Mouse (Mus musculus) liver, embryonic 14.5 days (tissue): Measurements from ENCODE around the gene Acsbg2. TPM values are rescaled to one million over a fixed set of nuclear protein-coding genes. Genes with fewer than 3 reads are reported as not detected.

ENCODE experiments used
- ATAC-seq: fragments of 200-750 bp; cut with Nextera tagmentation; 2 replicates; pipeline ENCODE4 v1.8.0; 2017; ENCODE audit warnings: moderate number of reproducible peaks, mild to moderate bottlenecking, moderate library complexity; ENCODE audit not compliant: insufficient read depth
- DNase-seq, 3 experiments: peaks; one replicate each; pipeline ENCODE4 v3.0.0-alpha.2; 2012 to 2013; ENCODE audit warnings: low read depth in 3 of 3, low spot score in 3 of 3
- H3K27ac ChIP-seq: fragments of 300-500 bp; sonication (generic); 2 replicates; pipeline ENCODE4 v1.5.1; 2014; ENCODE audit warnings: moderate library complexity, mild to moderate bottlenecking, control low read depth, inconsistent platforms
- H3K27me3 ChIP-seq: fragments of 300-500 bp; sonication (generic); 2 replicates; pipeline ENCODE4 v1.6.1; 2014; ENCODE audit warnings: mild to moderate bottlenecking, low read length, moderate library complexity; ENCODE audit not compliant: control insufficient read depth, insufficient read depth
- H3K36me3 ChIP-seq: fragments of 300-500 bp; sonication (generic); replicated peaks from 2 replicates; pipeline ENCODE4 v1.6.1; 2014; ENCODE audit warnings: low read depth; ENCODE audit not compliant: control insufficient read depth, insufficient read depth
- H3K4me1 ChIP-seq, 2 experiments: fragments of 200-500 bp in 1 of 2; fragments of 300-500 bp in 1 of 2; sonication (generic) in 1 of 2; replicated peaks; 2 replicates each; pipeline ENCODE4 v1.6.1; 2012 to 2014; ENCODE audit warnings: antibody characterized with exemption in 1 of 2, inconsistent platforms in 1 of 2, low read length in 1 of 2; ENCODE audit not compliant: control insufficient read depth in 2 of 2, insufficient read depth in 2 of 2
- H3K4me2 ChIP-seq: fragments of 300-500 bp; sonication (generic); 2 replicates; pipeline ENCODE4 v1.6.1; 2014; ENCODE audit warnings: low read depth, mild to moderate bottlenecking, control low read depth, moderate library complexity
- H3K4me3 ChIP-seq, 2 experiments: fragments of 200-500 bp in 1 of 2; fragments of 300-500 bp in 1 of 2; sonication (generic) in 1 of 2; 2 replicates each; pipeline ENCODE4 v1.5.1; 2012 to 2014; ENCODE audit warnings: low read depth in 2 of 2, low read length in 2 of 2, mild to moderate bottlenecking in 2 of 2, control low read depth in 1 of 2, inconsistent platforms in 1 of 2, moderate library complexity in 1 of 2; ENCODE audit not compliant: insufficient read depth in 1 of 2
- H3K9ac ChIP-seq: fragments of 300-500 bp; sonication (generic); replicated peaks from 2 replicates; pipeline ENCODE4 v1.6.1; 2014; ENCODE audit warnings: mild to moderate bottlenecking, control low read depth, moderate library complexity
- H3K9me3 ChIP-seq: fragments of 300-500 bp; sonication (generic); 2 replicates; pipeline ENCODE4 v1.6.1; 2016; ENCODE audit warnings: low read length, mixed read lengths; ENCODE audit not compliant: control insufficient read depth
- CTCF ChIP-seq: IDR thresholded peaks from 2 replicates; pipeline ENCODE4 v1.5.1; 2016; ENCODE audit warnings: antibody characterized with exemption, low read depth, control low read depth
- EP300 ChIP-seq: IDR thresholded peaks from 2 replicates; pipeline ENCODE4 v1.6.1; 2016; ENCODE audit warnings: antibody characterized with exemption, low read depth
- WGBS: fragments of 180-500 bp; shearing (Covaris S2); extraction: QIAGEN DNeasy Blood & Tissue Kit; methylation state at CpG from one replicate; pipeline ENCODE4 v1.1.7; 2014; ENCODE audit not compliant: insufficient replicate concordance; 5-methylcytosine and 5-hydroxymethylcytosine counted together
- polyA plus RNA-seq, 2 experiments: library from polyadenylated mRNA; depleted of rRNA in 1 of 2; stranded (reverse) in 1 of 2; unstranded in 1 of 2; fragments of >200 nt; fragmentation: Nextera tagmentation in 1 of 2; extraction: Ambion mirVana in 1 of 2; gene quantifications; 2 replicates each; pipeline versions ENCODE4 v1.2.1 to v1.2.3; 2012 to 2014

Acsbg2 gene
- polyA plus RNA-seq, 2 experiments = not detected

- 69% methylated on average over 8 of the region's 8 CpGs for WGBS
- DNase-seq = no peak
- Histone ChIP-seq H3K9me3 (no peaks in the 10 kb centered on the region), H3K4me3 (no peak overlapping the region), H3K4me1 (peaks cover 11 to 15% of the 10 kb centered on the region in 2 experiments), H3K36me3 (no peaks in the 10 kb centered on the region; the same call in 1 of the 2 replicates), H3K9ac (no peak overlapping the region), H3K27ac (no peak overlapping the region; the same call in 1 of the 2 replicates), H3K27me3 (no peaks in the 10 kb centered on the region), H3K4me2 (no peak overlapping the region)
- no peak for TF ChIP-seq CTCF
- ATAC-seq = no peak
These were observed 54.5 kb downstream of the Acsbg2 start for GRCm38 (mm10) chr17:56819694-56820111.

DNA sequence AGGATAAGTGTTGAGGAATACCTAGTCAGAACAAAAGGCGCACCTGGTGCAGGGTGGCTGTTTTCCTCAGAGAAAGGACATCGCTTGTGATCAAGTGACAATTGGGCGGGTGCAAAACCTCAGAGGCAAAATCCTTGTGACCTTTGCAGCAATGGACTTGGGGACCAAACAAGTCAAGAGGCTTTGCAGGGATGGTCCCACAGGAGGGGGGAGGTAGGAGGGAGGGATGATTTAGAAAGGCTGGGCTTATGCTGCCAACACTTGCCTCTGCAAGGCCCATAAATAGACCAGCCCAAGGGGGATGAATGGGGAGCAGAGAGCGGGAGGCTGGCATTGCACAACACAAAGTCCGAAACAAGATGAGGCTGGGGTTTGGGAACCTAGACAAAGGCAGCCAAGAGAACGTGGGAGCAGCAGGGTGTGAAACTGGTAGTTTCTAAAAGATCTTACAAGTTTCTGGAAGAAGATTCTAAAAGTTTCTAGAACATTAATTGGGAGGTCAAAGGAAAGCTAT is 55.2 kb downstream of the Acsbg2 start:
- 72% methylated on average over 6 of the region's 6 CpGs for WGBS
- no peaks in the 10 kb centered on the region for H3K9me3 ChIP-seq
- peaks cover 10 to 11% of the 10 kb centered on the region in 2 experiments for H3K4me1 ChIP-seq
- TF ChIP-seq CTCF (no peak), EP300 (no peak)
- H3K36me3 ChIP-seq = no peaks in the 10 kb centered on the region; the same call in 1 of the 2 replicates
- ATAC-seq = no peak
- H3K27ac ChIP-seq = no peak overlapping the region
- H3K9ac ChIP-seq = no peak overlapping the region
- H3K4me2 ChIP-seq = no peak overlapping the region
- H3K4me3 ChIP-seq = no peak overlapping the region
- DNase-seq = no peak
- H3K27me3 ChIP-seq = no peaks in the 10 kb centered on the region

DNA sequence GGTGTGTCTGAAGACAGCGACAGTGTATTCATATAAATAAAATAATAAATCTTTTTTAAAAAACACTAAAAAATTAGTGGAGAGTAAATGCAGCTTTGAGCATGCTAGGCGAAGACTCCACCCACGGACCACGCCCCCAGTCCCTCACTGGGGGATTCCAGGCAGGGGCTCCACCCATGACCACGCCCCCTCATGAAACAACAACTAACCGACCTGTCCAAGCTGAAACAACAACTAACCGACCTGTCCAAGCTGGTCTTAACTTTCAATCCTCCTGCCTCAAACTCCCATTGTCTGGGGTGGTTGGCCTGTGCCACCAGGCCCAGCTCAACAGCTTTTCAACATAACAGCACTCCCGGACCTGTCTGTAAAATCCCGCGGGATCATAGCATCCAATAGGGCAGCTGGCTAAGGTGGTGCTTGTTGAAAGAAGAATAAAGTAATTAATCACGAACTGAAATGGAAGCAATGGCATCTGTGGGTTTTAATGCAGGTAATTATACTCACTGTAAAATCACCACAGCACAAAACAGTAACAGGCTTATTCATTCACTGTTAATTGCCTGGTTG is 56.1 kb downstream of the Acsbg2 start:
- Histone ChIP-seq H3K27ac (peak overlapping the region; percentile 24; the same call in 1 of the 2 replicates), H3K4me3 (peak overlapping the region; percentile 6 to 44), H3K9ac (no peak overlapping the region), H3K9me3 (no peaks in the 10 kb centered on the region), H3K27me3 (no peaks in the 10 kb centered on the region), H3K4me2 (peak overlapping the region; percentile 58), H3K36me3 (no peaks in the 10 kb centered on the region; the same call in 1 of the 2 replicates), H3K4me1 (peaks cover 10 to 11% of the 10 kb centered on the region in 2 experiments)
- no peak for TF ChIP-seq CTCF
- TF ChIP-seq EP300 = no peak
- ATAC-seq (peak; percentile 65), DNase-seq (peak; percentile 71 to 79 (median 72))
- 24% methylated on average over 11 of the region's 11 CpGs for whole genome bisulfite sequencing

- Histone ChIP-seq H3K9ac (no peak overlapping the region), H3K9me3 (no peaks in the 10 kb centered on the region), H3K36me3 (no peaks in the 10 kb centered on the region), H3K27ac (no peak overlapping the region), H3K4me1 (peaks cover 11 to 14% of the 10 kb centered on the region in 2 experiments), H3K4me2 (no peak overlapping the region), H3K27me3 (no peaks in the 10 kb centered on the region), H3K4me3 (no peak overlapping the region)
- ATAC-seq (no peak), DNase-seq (no peak)
- TF ChIP-seq EP300 (no peak), CTCF (no peak)
- 81% methylated on average over 3 of the region's 3 CpGs for WGBS
These were observed 59.2 kb downstream of the Acsbg2 start for GRCm38 (mm10) chr17:56815057-56815345.

DNA sequence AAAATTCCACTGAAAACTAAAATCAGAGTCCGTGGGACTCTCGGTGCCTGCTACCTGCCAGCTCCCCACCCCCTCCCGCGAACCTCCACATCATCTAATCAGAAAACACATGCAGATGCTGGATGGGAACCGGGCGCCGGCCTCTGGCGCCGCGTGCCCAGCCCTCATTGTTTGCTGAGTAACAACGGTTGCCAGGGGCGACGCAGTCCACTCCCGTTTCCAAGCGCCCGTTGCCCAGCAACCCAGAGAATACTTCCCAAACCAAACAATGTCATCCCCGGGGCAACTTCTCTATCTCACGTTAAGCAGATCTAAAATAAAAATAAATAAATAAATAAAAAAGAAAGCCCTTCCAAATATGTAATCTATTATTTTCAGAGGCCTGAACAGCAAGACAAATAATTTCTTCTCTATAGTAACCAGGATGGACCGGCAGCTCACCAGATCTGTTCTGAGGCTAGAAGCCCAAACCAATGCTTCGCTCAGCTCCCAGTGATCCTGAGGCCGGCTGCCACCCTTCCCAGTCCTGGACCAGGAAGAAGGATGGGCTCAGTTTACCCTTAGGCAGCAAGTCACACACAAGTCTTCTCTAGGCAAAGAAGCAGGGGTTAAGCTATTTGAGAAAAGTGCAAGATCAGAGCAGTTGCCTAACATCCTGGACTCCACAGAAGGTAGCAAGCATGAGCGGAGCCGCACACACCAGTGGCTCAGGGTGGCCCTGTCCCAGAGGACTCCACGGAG is 59.8 kb downstream of the Acsbg2 start:
- Histone ChIP-seq H3K4me2 (no peak overlapping the region), H3K4me1 (peaks cover 11 to 14% of the 10 kb centered on the region in 2 experiments), H3K4me3 (no peak overlapping the region), H3K27ac (no peak overlapping the region), H3K9ac (no peak overlapping the region), H3K27me3 (no peaks in the 10 kb centered on the region), H3K36me3 (no peaks in the 10 kb centered on the region), H3K9me3 (no peaks in the 10 kb centered on the region)
- no peak for TF ChIP-seq EP300
- no peak for TF ChIP-seq CTCF
- DNase-seq (peak; percentile 59 to 80 (median 60)), ATAC-seq (no peak)
- 27% methylated on average over 24 of the region's 24 CpGs for WGBS
